Mouse (Mus musculus): ENCODE data around the gene Rpl9-ps1. TPM values are rescaled to one million over a fixed set of nuclear protein-coding genes. Genes with fewer than 3 reads are reported as not detected.

The Rpl9-ps1 gene
- total and polyA plus RNA-seq, 3 experiments = 0.26 TPM; not detected in 2

- Histone ChIP-seq H3K79me2 (ENCODE audit: control insufficient read depth, insufficient read depth, low read length, poor library complexity) (no peaks in the 10 kb centered on the region), H3K4me3 (ENCODE audit: control insufficient read depth in 1 of 2, insufficient read depth in 1 of 2, low read depth in 2 of 2, low read length in 2 of 2) (no peak overlapping the region), H3K9me3 (replicated peaks; ENCODE audit: insufficient read depth, low read length) (no peaks in the 10 kb centered on the region), H3K36me3 (ENCODE audit: control insufficient read depth in 1 of 2, insufficient read depth in 2 of 2, low read length in 2 of 2) (no peaks in the 10 kb centered on the region), H3K27ac (ENCODE audit: control insufficient read depth, low read depth, low read length) (no peak overlapping the region), H3K27me3 (ENCODE audit: control insufficient read depth in 1 of 2, insufficient read depth in 2 of 2, low read length in 2 of 2) (peaks cover 26 to 37% of the 10 kb centered on the region in 2 experiments), H3K9ac (ENCODE audit: control insufficient read depth, low read depth, low read length, poor library complexity, severe bottlenecking) (no peak overlapping the region), H3K4me1 (ENCODE audit: control insufficient read depth in 1 of 2, insufficient read depth in 2 of 2, low read length in 2 of 2) (no peaks in the 10 kb centered on the region)
- TF ChIP-seq CHD2 (IDR thresholded peaks at IDR 0.05; ENCODE audit: low read length) = no peak
- no peak for TF ChIP-seq MEF2A (IDR thresholded peaks at IDR 0.05; ENCODE audit: extremely low read depth, insufficient replicate concordance, low read depth, low read length, poor library complexity, severe bottlenecking)
- no peak for TF ChIP-seq MXI1 (IDR thresholded peaks at IDR 0.05; ENCODE audit: low read depth, low read length)
- 0 out of 6 replicates have a peak, but pooled peaks of 1 of the 3 experiments have one; percentile 8 for TF ChIP-seq CTCF (IDR thresholded peaks at IDR 0.05 in 2 of 3, conservative IDR thresholded peaks at IDR 0.05 in 1 of 3; ENCODE audit: control insufficient read depth in 1 of 3, insufficient read depth in 1 of 3, low read depth in 2 of 3, low read length in 3 of 3, poor library complexity in 1 of 3, severe bottlenecking in 1 of 3)
- no peak for TF ChIP-seq ZKSCAN1 (IDR thresholded peaks at IDR 0.05; ENCODE audit: low read depth, low read length)
- TF ChIP-seq KAT2A (conservative IDR thresholded peaks at IDR 0.05; ENCODE audit: low read depth, low read length) = no peak
- TF ChIP-seq GATA1 (IDR thresholded peaks at IDR 0.05; ENCODE audit: low read depth, low read length) = no peak
- TF ChIP-seq ZC3H11A (IDR thresholded peaks at IDR 0.05; ENCODE audit: low read depth, low read length) = no peak
- no peak for DNase-seq (ENCODE audit: low read depth, low spot score)
Observed at GRCm38 (mm10) chr11:83634898-83635297, 10.5 kb downstream of the Rpl9-ps1 start.

GRCm38 (mm10) chr11:83634425-83634824, 11.0 kb downstream of the Rpl9-ps1 start:
- Histone ChIP-seq H3K9me3 (replicated peaks; ENCODE audit: insufficient read depth, low read length) (no peaks in the 10 kb centered on the region), H3K9ac (ENCODE audit: control insufficient read depth, low read depth, low read length, poor library complexity, severe bottlenecking) (no peak overlapping the region), H3K79me2 (ENCODE audit: control insufficient read depth, insufficient read depth, low read length, poor library complexity) (no peaks in the 10 kb centered on the region), H3K27ac (ENCODE audit: control insufficient read depth, low read depth, low read length) (no peak overlapping the region), H3K36me3 (ENCODE audit: control insufficient read depth in 1 of 2, insufficient read depth in 2 of 2, low read length in 2 of 2) (no peaks in the 10 kb centered on the region), H3K27me3 (ENCODE audit: control insufficient read depth in 1 of 2, insufficient read depth in 2 of 2, low read length in 2 of 2) (peaks cover 27 to 38% of the 10 kb centered on the region in 2 experiments), H3K4me1 (ENCODE audit: control insufficient read depth in 1 of 2, insufficient read depth in 2 of 2, low read length in 2 of 2) (no peaks in the 10 kb centered on the region), H3K4me3 (ENCODE audit: control insufficient read depth in 1 of 2, insufficient read depth in 1 of 2, low read depth in 2 of 2, low read length in 2 of 2) (no peak overlapping the region)
- TF ChIP-seq MAFK (IDR thresholded peaks at IDR 0.05; ENCODE audit: borderline replicate concordance, low read depth, low read length) = no peak
- no peak for TF ChIP-seq MEF2A (IDR thresholded peaks at IDR 0.05; ENCODE audit: extremely low read depth, insufficient replicate concordance, low read depth, low read length, poor library complexity, severe bottlenecking)
- TF ChIP-seq USF1 (IDR thresholded peaks at IDR 0.05; ENCODE audit: low read depth, low read length) = no peak
- no peak for TF ChIP-seq MXI1 (IDR thresholded peaks at IDR 0.05; ENCODE audit: low read depth, low read length)
- no peak for TF ChIP-seq SMC3 (IDR thresholded peaks at IDR 0.05; ENCODE audit: low read depth, low read length)
- no peak for TF ChIP-seq HCFC1 (IDR thresholded peaks at IDR 0.05; ENCODE audit: low read depth, low read length)
- no peak for TF ChIP-seq UBTF (IDR thresholded peaks at IDR 0.05; ENCODE audit: borderline replicate concordance, insufficient read depth, low read depth, low read length)
- TF ChIP-seq MYB (IDR thresholded peaks at IDR 0.05; ENCODE audit: low read depth, low read length) = no peak
- TF ChIP-seq POLR2AphosphoS2 (IDR thresholded peaks at IDR 0.05; ENCODE audit: low read length) = no peak
- TF ChIP-seq ZC3H11A (IDR thresholded peaks at IDR 0.05; ENCODE audit: low read depth, low read length) = no peak
- TF ChIP-seq RAD21 (IDR thresholded peaks at IDR 0.05; ENCODE audit: low read depth, low read length) = no peak
- no peak for TF ChIP-seq SIN3A (IDR thresholded peaks at IDR 0.05; ENCODE audit: low read length)
- TF ChIP-seq POLR2AphosphoS5 (IDR thresholded peaks at IDR 0.05; ENCODE audit: borderline replicate concordance, low read depth, low read length) = no peak
- no peak for TF ChIP-seq MYC (IDR thresholded peaks at IDR 0.05; ENCODE audit: low read depth, low read length)
- TF ChIP-seq TCF12 (IDR thresholded peaks at IDR 0.05; ENCODE audit: low read depth, low read length) = no peak
- no peak for TF ChIP-seq TAL1 (IDR thresholded peaks at IDR 0.05; ENCODE audit: low read length)
- no peak for TF ChIP-seq MAX (IDR thresholded peaks at IDR 0.05; ENCODE audit: low read length)
- DNase-seq (ENCODE audit: low read depth, low spot score) = no peak

Data from MEL (cell line).